ENCODE assay signal across 8 mouse cellular contexts in the genomic region with DNA sequence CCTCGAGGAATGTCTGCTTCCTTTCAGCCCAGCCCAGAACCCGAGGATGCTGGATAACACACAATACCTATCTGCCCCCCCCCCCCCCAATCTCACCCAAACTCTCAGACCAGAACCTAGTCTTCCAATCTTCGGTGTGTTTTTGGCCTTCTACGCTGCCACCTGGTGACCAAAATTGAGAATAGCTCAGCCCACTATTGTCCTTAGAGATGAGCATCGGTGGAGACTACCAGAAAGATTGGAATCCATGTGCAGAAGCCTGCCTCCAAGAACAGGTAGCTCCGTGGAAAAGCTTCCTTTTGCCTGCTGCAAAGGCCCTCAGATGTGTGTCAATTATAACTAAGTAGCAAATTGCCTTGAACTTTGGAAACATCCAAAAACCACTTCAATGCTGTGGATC. TPM values are rescaled to one million over a fixed set of nuclear protein-coding genes. Genes with fewer than 3 reads are reported as not detected.
DNase-seq lines count a peak whose midpoint lies in the region; ATAC-seq lines count a peak whose summit lies in the region.

No protein-coding gene starts in this region.

- DNase-seq in adrenal gland, postnatal 36 days = peak; percentile 10 to 23
- DNase-seq in adrenal gland, postnatal 4 days (ENCODE audit: low spot score in 2 of 2) = no peak
- peak; percentile 33 for DNase-seq in kidney, postnatal 10 days
- DNase-seq in kidney, adult 11 months = no peak
- DNase-seq in adipocyte (ENCODE audit: low spot score) = peak; percentile 77
- peak; percentile 49 to 59 for DNase-seq in left cerebral cortex, postnatal 14 days (ENCODE audit: low spot score in 2 of 2)
- no peak for DNase-seq in spleen, adult 18-20 months

- no peak for ATAC-seq in erythroblast, adult 5-6 weeks (replicated peaks; ENCODE audit: low FRiP score, poor library complexity, severe bottlenecking)

- intact Hi-C loops in left cerebral cortex, postnatal 14 days (cut with DNase I) = loop anchor here (10.0 kb wide), 1 partner anchor 653 kb away; no protein-coding TSS in a partner anchor

RNA-seq across cellular contexts. Expression of a gene that starts 2.7 kb away (rescaled TPM):
- under 1 TPM in 1 of 2 experiments, not detected in 1; 0.17 TPM for total RNA-seq in adrenal gland, postnatal 36 days (2021)
- 1 to 10 TPM in 1 of 2 experiments, under 1 TPM in 1; 0.59 to 1.1 TPM for total RNA-seq in adrenal gland, postnatal 4 days (2021)
- total RNA-seq in left cerebral cortex, postnatal 14 days (2021) = not detected
- 3.6 and 10.6 TPM in 2 replicates for total RNA-seq in erythroblast, adult 5-6 weeks (2015; ENCODE audit: low replicate concordance)
- total RNA-seq in erythroblast, adult 5-6 weeks (2017; ENCODE audit: low replicate concordance) = 1.4 and 4.7 TPM in 2 replicates

RNA-seq across cellular contexts. Expression of a gene that starts 5.4 kb away (rescaled TPM):
- total RNA-seq in adrenal gland, postnatal 36 days (2021) = under 1 TPM; 0.20 to 0.53 TPM
- total RNA-seq in adrenal gland, postnatal 4 days (2021) = 10 to 100 TPM in 1 of 2 experiments, under 1 TPM in 1; 0.70 to 12.4 TPM
- total RNA-seq in left cerebral cortex, postnatal 14 days (2021) = not detected
- total RNA-seq in erythroblast, adult 5-6 weeks (2015; ENCODE audit: low replicate concordance) = not detected in 2 replicates
- total RNA-seq in erythroblast, adult 5-6 weeks (2017; ENCODE audit: low replicate concordance) = not detected in 2 replicates

RNA-seq across cellular contexts. Expression of a gene that starts 26.7 kb away (rescaled TPM):
- not detected for total RNA-seq in adrenal gland, postnatal 36 days (2021)
- total RNA-seq in adrenal gland, postnatal 4 days (2021) = not detected
- not detected for total RNA-seq in left cerebral cortex, postnatal 14 days (2021)
- total RNA-seq in erythroblast, adult 5-6 weeks (2015; ENCODE audit: low replicate concordance) = not detected in 2 replicates
- total RNA-seq in erythroblast, adult 5-6 weeks (2017; ENCODE audit: low replicate concordance) = not detected in 2 replicates

RNA-seq across cellular contexts. Expression of a gene that starts 41.6 kb away (rescaled TPM):
- total RNA-seq in adrenal gland, postnatal 36 days (2021) = 10 to 100 TPM; 25.1 to 33.2 TPM
- total RNA-seq in adrenal gland, postnatal 4 days (2021) = 10 to 100 TPM; 26.6 to 29.4 TPM
- total RNA-seq in left cerebral cortex, postnatal 14 days (2021) = 10 to 100 TPM; 23.3 to 24.1 TPM
- total RNA-seq in erythroblast, adult 5-6 weeks (2015; ENCODE audit: low replicate concordance) = 2.7 and 3.1 TPM in 2 replicates
- total RNA-seq in erythroblast, adult 5-6 weeks (2017; ENCODE audit: low replicate concordance) = 3.5 and 4.5 TPM in 2 replicates

Comparison
In these comparisons a context has a peak if more than half of its experiments do, and no peak if none do; other contexts are left out.
1. DNase-seq: peak in adrenal gland, postnatal 36 days (2 of 2), kidney, postnatal 10 days (single experiment), adipocyte (single experiment) and left cerebral cortex, postnatal 14 days (2 of 2); none in adrenal gland, postnatal 4 days (0 of 2), kidney, adult 11 months (single experiment) and spleen, adult 18-20 months (0 of 2).